Mouse (Mus musculus): ENCODE results near the gene Dnaic2.

- no peak for TF ChIP-seq CTCF (IDR thresholded peaks at IDR 0.05; ENCODE audit: control insufficient read depth, insufficient read depth, low read length)
- TF ChIP-seq POLR2A (IDR thresholded peaks at IDR 0.05; ENCODE audit: borderline replicate concordance, control insufficient read depth, low read depth, low read length), result no peak
These were observed 43.2 kb upstream of the Dnaic2 start for GRCm38 (mm10) chr11:114683722-114684621.

Measured in bone marrow, adult 2 months (tissue).